Mouse (Mus musculus): ENCODE data around the gene Vkorc1l1. TPM values are rescaled to one million over a fixed set of nuclear protein-coding genes. Genes with fewer than 3 reads are reported as not detected.

Vkorc1l1 gene
- total and polyA plus RNA-seq, 3 experiments = 24.2 to 42.4 TPM; not detected in 1

DNA sequence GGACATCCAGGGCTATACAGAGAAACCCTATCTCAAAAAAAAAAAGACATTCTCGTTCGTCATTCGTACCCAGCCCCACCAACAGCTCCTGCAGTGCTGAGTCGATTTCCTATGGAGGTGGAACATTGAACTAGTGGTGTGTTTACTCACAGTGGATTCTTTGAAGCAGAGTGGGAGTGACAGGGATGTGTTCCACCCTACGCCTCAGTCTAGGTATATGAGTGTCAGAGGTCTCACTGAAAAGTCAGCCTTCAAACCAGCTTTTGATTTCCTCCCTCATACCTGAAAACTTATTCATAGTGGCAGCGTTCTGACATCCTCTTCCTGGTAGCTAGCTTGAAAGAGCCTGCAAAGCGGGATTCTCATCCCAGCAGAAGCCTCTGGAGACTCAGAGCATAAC, 26.6 kb downstream of the Vkorc1l1 start:
- Histone ChIP-seq H3K79me2 (ENCODE audit: control insufficient read depth, insufficient read depth, low read length, poor library complexity) (peaks cover 1% of the 10 kb centered on the region; the same call in 1 of the 2 replicates), H3K27ac (ENCODE audit: control insufficient read depth, low read depth, low read length) (no peak overlapping the region), H3K9ac (ENCODE audit: control insufficient read depth, low read depth, low read length, poor library complexity, severe bottlenecking) (no peak overlapping the region), H3K4me1 (ENCODE audit: control insufficient read depth in 1 of 2, insufficient read depth in 2 of 2, low read length in 2 of 2) (peaks cover 0 to 9% of the 10 kb centered on the region in 2 experiments; a peak in 2 of 4 replicates), H3K4me3 (ENCODE audit: control insufficient read depth in 1 of 2, insufficient read depth in 1 of 2, low read depth in 2 of 2, low read length in 2 of 2) (no peak overlapping the region), H3K36me3 (ENCODE audit: control insufficient read depth in 1 of 2, insufficient read depth in 2 of 2, low read length in 2 of 2) (peaks cover 2 to 7% of the 10 kb centered on the region in 2 experiments; a peak in 3 of 4 replicates), H3K9me3 (replicated peaks; ENCODE audit: insufficient read depth, low read length) (no peaks in the 10 kb centered on the region), H3K27me3 (ENCODE audit: control insufficient read depth in 1 of 2, insufficient read depth in 2 of 2, low read length in 2 of 2) (no peaks in the 10 kb centered on the region)
- no peak for TF ChIP-seq CHD1 (IDR thresholded peaks at IDR 0.05; ENCODE audit: low read depth, low read length)
- TF ChIP-seq NELFE (IDR thresholded peaks at IDR 0.05; ENCODE audit: low read depth, low read length) = no peak
- TF ChIP-seq USF1 (IDR thresholded peaks at IDR 0.05; ENCODE audit: low read depth, low read length) = no peak
- TF ChIP-seq RAD21 (IDR thresholded peaks at IDR 0.05; ENCODE audit: low read depth, low read length) = no peak
- no peak for TF ChIP-seq SIN3A (IDR thresholded peaks at IDR 0.05; ENCODE audit: low read length)
- TF ChIP-seq ZNF384 (IDR thresholded peaks at IDR 0.05; ENCODE audit: low read depth, low read length) = no peak
- no peak for TF ChIP-seq MAFK (IDR thresholded peaks at IDR 0.05; ENCODE audit: borderline replicate concordance, low read depth, low read length)
- TF ChIP-seq TAL1 (IDR thresholded peaks at IDR 0.05; ENCODE audit: low read length) = no peak
- TF ChIP-seq USF2 (IDR thresholded peaks at IDR 0.05; ENCODE audit: borderline replicate concordance in 1 of 2, insufficient read depth in 1 of 2, low read depth in 1 of 2, low read length in 2 of 2) = no peak
- no peak for TF ChIP-seq ZMIZ1 (IDR thresholded peaks at IDR 0.05; ENCODE audit: low read depth, low read length)
- no peak for TF ChIP-seq CHD2 (IDR thresholded peaks at IDR 0.05; ENCODE audit: low read length)
- no peak for TF ChIP-seq SMC3 (IDR thresholded peaks at IDR 0.05; ENCODE audit: low read depth, low read length)
- no peak for TF ChIP-seq TCF12 (IDR thresholded peaks at IDR 0.05; ENCODE audit: low read depth, low read length)
- TF ChIP-seq POLR2AphosphoS2 (IDR thresholded peaks at IDR 0.05; ENCODE audit: low read length) = no peak
- TF ChIP-seq ETS1 (IDR thresholded peaks at IDR 0.05; ENCODE audit: low read depth, low read length) = no peak
- no peak for DNase-seq (ENCODE audit: low read depth, low spot score)

GRCm38 (mm10) chr5:129971491-129971890, 29.7 kb downstream of the Vkorc1l1 start:
- Histone ChIP-seq H3K27ac (ENCODE audit: control insufficient read depth, low read depth, low read length) (no peak overlapping the region), H3K9ac (ENCODE audit: control insufficient read depth, low read depth, low read length, poor library complexity, severe bottlenecking) (no peak overlapping the region), H3K79me2 (ENCODE audit: control insufficient read depth, insufficient read depth, low read length, poor library complexity) (peaks cover 6% of the 10 kb centered on the region), H3K27me3 (ENCODE audit: control insufficient read depth in 1 of 2, insufficient read depth in 2 of 2, low read length in 2 of 2) (no peaks in the 10 kb centered on the region), H3K4me1 (ENCODE audit: control insufficient read depth in 1 of 2, insufficient read depth in 2 of 2, low read length in 2 of 2) (peaks cover 20 to 33% of the 10 kb centered on the region in 2 experiments), H3K36me3 (ENCODE audit: control insufficient read depth in 1 of 2, insufficient read depth in 2 of 2, low read length in 2 of 2) (peaks cover 10 to 29% of the 10 kb centered on the region in 2 experiments), H3K9me3 (replicated peaks; ENCODE audit: insufficient read depth, low read length) (no peaks in the 10 kb centered on the region), H3K4me3 (ENCODE audit: control insufficient read depth in 1 of 2, insufficient read depth in 1 of 2, low read depth in 2 of 2, low read length in 2 of 2) (no peak overlapping the region)
- TF ChIP-seq SIN3A (IDR thresholded peaks at IDR 0.05; ENCODE audit: low read length) (no peak), TBP (IDR thresholded peaks at IDR 0.05; ENCODE audit: low read depth, low read length) (no peak), KAT2A (conservative IDR thresholded peaks at IDR 0.05; ENCODE audit: low read depth, low read length) (no peak), BHLHE40 (IDR thresholded peaks at IDR 0.05; ENCODE audit: borderline replicate concordance, low read depth, low read length) (no peak), MYB (IDR thresholded peaks at IDR 0.05; ENCODE audit: low read depth, low read length) (no peak), RCOR1 (IDR thresholded peaks at IDR 0.05; ENCODE audit: low read depth, low read length) (no peak), CTCF (IDR thresholded peaks at IDR 0.05 in 2 of 3, conservative IDR thresholded peaks at IDR 0.05 in 1 of 3; ENCODE audit: control insufficient read depth in 1 of 3, insufficient read depth in 1 of 3, low read depth in 2 of 3, low read length in 3 of 3, poor library complexity in 1 of 3, severe bottlenecking in 1 of 3) (no peak), HCFC1 (IDR thresholded peaks at IDR 0.05; ENCODE audit: low read depth, low read length) (no peak), GATA1 (IDR thresholded peaks at IDR 0.05; ENCODE audit: low read depth, low read length) (no peak), ZKSCAN1 (IDR thresholded peaks at IDR 0.05; ENCODE audit: low read depth, low read length) (no peak), TAL1 (IDR thresholded peaks at IDR 0.05; ENCODE audit: low read length) (no peak), RAD21 (IDR thresholded peaks at IDR 0.05; ENCODE audit: low read depth, low read length) (no peak), SMC3 (IDR thresholded peaks at IDR 0.05; ENCODE audit: low read depth, low read length) (no peak), JUND (IDR thresholded peaks at IDR 0.05; ENCODE audit: low read depth, low read length) (no peak), POLR2A (IDR thresholded peaks at IDR 0.05; ENCODE audit: control insufficient read depth in 1 of 2, insufficient read depth in 1 of 2, low read depth in 1 of 2, low read length in 2 of 2, poor library complexity in 1 of 2) (no peak), ZMIZ1 (IDR thresholded peaks at IDR 0.05; ENCODE audit: low read depth, low read length) (no peak), CHD1 (IDR thresholded peaks at IDR 0.05; ENCODE audit: low read depth, low read length) (no peak), CHD2 (IDR thresholded peaks at IDR 0.05; ENCODE audit: low read length) (no peak), MEF2A (IDR thresholded peaks at IDR 0.05; ENCODE audit: extremely low read depth, insufficient replicate concordance, low read depth, low read length, poor library complexity, severe bottlenecking) (no peak), UBTF (IDR thresholded peaks at IDR 0.05; ENCODE audit: borderline replicate concordance, insufficient read depth, low read depth, low read length) (no peak)
- DNase-seq (ENCODE audit: low read depth, low spot score) = no peak
